Mouse (Mus musculus) gastrocnemius, adult 8-10 months (tissue): ENCODE measurements around the gene Paxip1. TPM values are rescaled to one million over a fixed set of nuclear protein-coding genes. Genes with fewer than 3 reads are reported as not detected.

ENCODE experiments used
- DNase-seq, 2 experiments: peaks; one replicate each; pipeline ENCODE4 v3.0.0; 2022; ENCODE audit warnings: low spot score in 2 of 2
- total RNA-seq, 4 experiments: library from RNA; stranded (reverse); gene quantifications; 2 replicates each; pipeline ENCODE4 v1.2.4; 2022

Paxip1 gene
- 1 to 10 TPM; 6.0 to 9.9 (median 7.6) TPM for total RNA-seq

- peak; percentile 93 for DNase-seq
These were observed at the start of gene Paxip1 for GRCm38 (mm10) chr5:27791303-27792172. Gene Paxip1 (minus strand): TSS chr5:27791691.

- DNase-seq: no peak
These were observed 46.6 kb upstream of the Paxip1 start for GRCm38 (mm10) chr5:27838061-27838460.

- DNase-seq: no peak
These were observed 43.6 kb upstream of the Paxip1 start for GRCm38 (mm10) chr5:27835096-27835495.

- no peak for DNase-seq
These were observed 36.5 kb upstream of the Paxip1 start for GRCm38 (mm10) chr5:27827971-27828370.

GRCm38 (mm10) chr5:27821161-27821560 lies 29.7 kb upstream of the Paxip1 start:
- DNase-seq: no peak

- no peak for DNase-seq
These were observed 27.6 kb upstream of the Paxip1 start for GRCm38 (mm10) chr5:27818840-27819672.

GRCm38 (mm10) chr5:27814282-27814681 lies 22.8 kb upstream of the Paxip1 start:
- DNase-seq: no peak

GRCm38 (mm10) chr5:27793923-27794322 lies 2.4 kb upstream of the Paxip1 start:
- DNase-seq: peak; percentile 21 to 37

GRCm38 (mm10) chr5:27792531-27793205 lies 1.2 kb upstream of the Paxip1 start:
- no peak for DNase-seq

GRCm38 (mm10) chr5:27792173-27792470 lies 631 bp upstream of the Paxip1 start:
- DNase-seq: no peak

- peak; percentile 64 to 66 for DNase-seq
These were observed 592 bp downstream of the Paxip1 start for GRCm38 (mm10) chr5:27790910-27791288.

GRCm38 (mm10) chr5:27790086-27790909 lies 1.2 kb downstream of the Paxip1 start:
- DNase-seq: no peak

GRCm38 (mm10) chr5:27789586-27789985 lies 1.9 kb downstream of the Paxip1 start:
- DNase-seq: no peak

- DNase-seq: no peak
These were observed 8.1 kb downstream of the Paxip1 start for GRCm38 (mm10) chr5:27783381-27783780.

GRCm38 (mm10) chr5:27767948-27768347 lies 23.5 kb downstream of the Paxip1 start:
- no peak for DNase-seq

GRCm38 (mm10) chr5:27765780-27766179 lies 25.7 kb downstream of the Paxip1 start:
- no peak for DNase-seq

- no peak for DNase-seq
These were observed 46.5 kb downstream of the Paxip1 start for GRCm38 (mm10) chr5:27744944-27745343.

- no peak for DNase-seq
These were observed 52.3 kb downstream of the Paxip1 start for GRCm38 (mm10) chr5:27739216-27739615.

- no peak for DNase-seq
These were observed 54.3 kb downstream of the Paxip1 start for GRCm38 (mm10) chr5:27737168-27737567.

GRCm38 (mm10) chr5:27732288-27732868 lies 59.1 kb downstream of the Paxip1 start:
- no peak for DNase-seq

GRCm38 (mm10) chr5:27731392-27731791 lies 60.1 kb downstream of the Paxip1 start:
- no peak for DNase-seq
